Mouse (Mus musculus): Measurements from ENCODE around the gene Sdc3. TPM values are rescaled to one million over a fixed set of nuclear protein-coding genes. Genes with fewer than 3 reads are reported as not detected.

The Sdc3 gene
- total RNA-seq (2015; ENCODE audit: low replicate concordance) (6.1 and 24.7 TPM in 2 replicates), total RNA-seq (2017; ENCODE audit: low replicate concordance) (4.7 and 13.3 TPM in 2 replicates)

- ATAC-seq (replicated peaks; ENCODE audit: low FRiP score, poor library complexity, severe bottlenecking), result no peak
Measured at GRCm38 (mm10) chr4:130792376-130793179, at the start of gene Sdc3. Gene Sdc3, plus strand, starts transcription at chr4:130792537.

- no peak for ATAC-seq (replicated peaks; ENCODE audit: low FRiP score, poor library complexity, severe bottlenecking)
Measured at GRCm38 (mm10) chr4:130744058-130744457, 48.3 kb upstream of the Sdc3 start.

- ATAC-seq (replicated peaks; ENCODE audit: low FRiP score, poor library complexity, severe bottlenecking), result no peak
Measured at GRCm38 (mm10) chr4:130745561-130746306, 46.6 kb upstream of the Sdc3 start.

- ATAC-seq (replicated peaks; ENCODE audit: low FRiP score, poor library complexity, severe bottlenecking), result no peak
Measured at GRCm38 (mm10) chr4:130749566-130749965, 42.8 kb upstream of the Sdc3 start.

DNA sequence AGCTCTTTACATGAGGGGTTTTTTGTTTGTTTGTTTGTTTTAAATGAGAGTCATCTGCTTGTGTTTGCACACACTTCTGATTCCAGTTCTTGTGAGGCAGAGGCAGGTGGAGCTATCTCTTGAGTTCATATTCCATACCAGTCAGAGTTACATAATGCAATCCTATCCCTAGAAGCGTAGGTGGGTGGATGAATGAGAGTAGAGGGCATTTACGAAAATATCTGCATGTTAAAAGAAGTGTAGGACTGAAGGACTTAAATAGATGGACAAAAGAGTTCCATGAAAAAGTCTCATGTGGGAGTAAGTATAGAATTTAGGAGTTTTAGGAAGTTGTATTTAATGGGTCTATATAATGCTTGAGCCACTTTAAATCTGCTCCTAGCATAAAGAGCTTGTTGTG lies 40.4 kb upstream of the Sdc3 start:
- no peak for ATAC-seq (replicated peaks; ENCODE audit: low FRiP score, poor library complexity, severe bottlenecking)

- no peak for ATAC-seq (replicated peaks; ENCODE audit: low FRiP score, poor library complexity, severe bottlenecking)
Measured at GRCm38 (mm10) chr4:130752591-130752990, 39.7 kb upstream of the Sdc3 start.

DNA sequence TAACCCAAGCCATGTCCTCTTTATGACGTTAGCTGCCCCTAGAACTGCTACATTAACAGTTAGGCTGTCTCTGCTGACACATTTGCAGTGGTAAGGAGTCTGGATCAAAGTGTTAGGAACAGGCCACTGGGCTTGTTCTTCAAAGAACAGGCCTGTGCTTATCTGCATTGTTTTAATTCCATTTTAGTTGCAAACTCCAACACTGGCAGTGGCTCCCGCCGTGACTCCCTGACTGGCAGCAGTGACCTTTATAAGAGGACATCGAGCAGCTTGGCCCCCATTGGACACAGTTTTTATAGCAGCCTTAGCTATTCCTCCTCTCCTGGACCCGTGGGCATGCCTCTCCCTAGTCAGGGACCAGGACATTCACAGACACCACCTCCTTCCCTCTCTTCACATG lies 38.6 kb upstream of the Sdc3 start:
- ATAC-seq (replicated peaks; ENCODE audit: low FRiP score, poor library complexity, severe bottlenecking), result no peak

- ATAC-seq (replicated peaks; ENCODE audit: low FRiP score, poor library complexity, severe bottlenecking), result no peak
Measured at GRCm38 (mm10) chr4:130754776-130755175, 37.6 kb upstream of the Sdc3 start.

DNA sequence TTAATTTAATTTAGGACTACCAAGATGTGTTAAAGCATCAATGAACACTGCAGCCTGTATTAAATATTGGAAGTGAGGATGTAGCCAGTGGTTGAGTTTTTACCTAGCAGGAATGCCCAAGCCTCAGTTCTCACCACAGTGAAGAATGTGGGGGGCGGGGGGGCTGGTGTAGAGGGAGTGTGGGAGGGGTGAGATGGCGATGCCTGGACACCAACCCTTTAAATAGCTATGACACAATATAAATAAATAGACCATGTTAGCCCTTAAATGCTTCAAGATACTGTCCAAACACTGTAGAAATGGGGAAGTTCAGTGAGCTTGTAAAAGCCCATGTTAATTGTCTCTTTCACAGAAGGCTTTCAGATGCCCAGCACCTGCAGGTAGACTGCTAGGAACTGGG lies 32.5 kb upstream of the Sdc3 start:
- ATAC-seq (replicated peaks; ENCODE audit: low FRiP score, poor library complexity, severe bottlenecking), result no peak

DNA sequence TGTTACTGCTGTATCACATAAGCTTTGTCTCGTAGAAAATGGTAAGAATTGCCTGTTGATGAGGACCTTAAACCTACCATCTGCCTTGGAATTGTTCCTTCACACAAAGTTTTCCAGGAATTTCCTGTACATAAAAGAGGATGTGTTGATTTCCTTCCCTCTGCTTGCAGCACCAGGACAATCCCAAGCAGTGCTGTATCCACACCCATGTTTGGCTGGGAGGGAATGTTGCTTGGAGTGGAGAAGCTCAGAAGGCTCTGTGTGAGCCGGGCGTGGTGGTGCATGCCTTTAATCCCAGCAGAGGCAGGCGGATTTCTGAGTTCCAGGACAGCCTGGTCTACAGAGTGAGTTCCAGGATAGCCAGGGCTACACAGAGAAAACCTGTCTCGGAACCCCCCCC lies 30.5 kb upstream of the Sdc3 start:
- no peak for ATAC-seq (replicated peaks; ENCODE audit: low FRiP score, poor library complexity, severe bottlenecking)

DNA sequence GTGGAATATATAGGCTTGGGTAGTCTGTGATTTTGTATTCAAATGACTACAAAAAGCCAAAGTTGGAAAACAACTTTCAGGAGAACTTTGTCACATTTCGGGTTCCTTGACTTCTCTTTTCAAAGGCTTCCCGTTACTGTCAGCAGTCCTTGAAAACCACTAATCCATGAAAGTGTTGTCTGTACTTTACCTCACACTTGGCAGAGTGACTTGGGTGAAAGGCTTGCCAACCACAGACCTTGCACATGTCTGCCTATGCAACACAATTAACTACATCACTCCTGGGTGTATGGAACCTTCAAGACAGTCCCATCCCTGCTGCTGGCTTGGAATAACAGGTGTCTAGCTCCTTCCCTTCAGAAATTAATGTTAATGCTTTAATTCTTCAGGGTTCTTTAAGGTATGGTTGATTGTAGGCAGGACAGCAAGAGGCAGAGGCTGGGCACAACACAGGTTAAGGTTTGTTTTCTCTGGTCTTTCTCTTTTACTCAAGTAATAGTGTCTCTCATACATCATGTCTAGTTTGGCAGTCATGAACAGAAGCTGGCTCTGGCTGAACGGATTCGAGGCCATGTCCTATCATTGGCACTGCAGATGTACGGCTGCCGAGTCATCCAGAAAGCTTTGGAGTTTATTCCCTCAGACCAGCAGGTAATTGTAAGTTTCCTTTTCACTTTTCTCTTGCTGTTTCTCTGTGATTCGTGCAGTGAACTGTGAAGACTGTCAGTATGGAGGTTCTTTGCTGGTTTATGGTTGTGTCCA lies 26.8 kb upstream of the Sdc3 start:
- no peak for ATAC-seq (replicated peaks; ENCODE audit: low FRiP score, poor library complexity, severe bottlenecking)

- ATAC-seq (replicated peaks; ENCODE audit: low FRiP score, poor library complexity, severe bottlenecking), result no peak
Measured at GRCm38 (mm10) chr4:130766387-130766786, 25.9 kb upstream of the Sdc3 start.

- no peak for ATAC-seq (replicated peaks; ENCODE audit: low FRiP score, poor library complexity, severe bottlenecking)
Measured at GRCm38 (mm10) chr4:130766926-130767325, 25.4 kb upstream of the Sdc3 start.

DNA sequence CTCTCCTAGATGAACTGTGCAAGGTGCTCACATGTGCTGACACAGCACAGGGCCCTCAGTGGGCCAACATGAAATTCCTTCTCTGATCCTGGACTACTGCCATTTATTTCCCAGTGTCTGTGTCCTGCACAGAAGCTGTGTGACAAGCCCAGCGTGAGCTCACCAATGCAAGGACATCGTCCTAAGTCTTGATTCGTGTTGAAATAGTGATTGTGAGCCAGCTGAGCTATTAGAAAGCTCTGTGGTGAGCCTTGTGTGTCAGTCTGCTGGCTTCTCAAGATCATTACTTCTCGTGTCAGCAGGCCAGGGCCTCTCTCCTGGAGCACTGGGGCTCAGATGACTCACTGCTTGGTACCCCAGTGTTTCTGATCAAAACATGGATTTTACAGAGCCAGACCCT lies 18.4 kb upstream of the Sdc3 start:
- no peak for ATAC-seq (replicated peaks; ENCODE audit: low FRiP score, poor library complexity, severe bottlenecking)

GRCm38 (mm10) chr4:130774822-130775221 lies 17.5 kb upstream of the Sdc3 start:
- ATAC-seq (replicated peaks; ENCODE audit: low FRiP score, poor library complexity, severe bottlenecking), result no peak

DNA sequence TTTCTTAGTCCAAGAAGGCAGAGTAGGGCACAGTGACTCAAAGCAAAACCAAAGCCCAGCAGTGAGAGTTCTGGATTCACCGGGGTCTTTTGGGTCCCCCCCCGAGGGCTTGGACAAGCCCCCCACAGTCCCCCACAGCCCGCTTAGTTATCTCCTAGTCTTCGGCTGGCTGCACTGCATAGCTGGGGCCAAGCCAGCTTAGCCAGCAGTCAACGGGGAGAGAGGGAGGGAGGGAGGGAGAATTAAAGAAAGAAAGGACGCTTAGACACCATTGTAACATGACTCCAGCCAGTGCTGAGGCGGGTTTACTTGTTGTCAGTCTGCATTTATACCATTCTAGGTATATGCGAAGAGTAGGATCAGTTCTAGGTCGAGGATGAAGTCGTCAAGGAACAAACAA lies 14.7 kb upstream of the Sdc3 start:
- ATAC-seq (replicated peaks; ENCODE audit: low FRiP score, poor library complexity, severe bottlenecking), result no peak

DNA sequence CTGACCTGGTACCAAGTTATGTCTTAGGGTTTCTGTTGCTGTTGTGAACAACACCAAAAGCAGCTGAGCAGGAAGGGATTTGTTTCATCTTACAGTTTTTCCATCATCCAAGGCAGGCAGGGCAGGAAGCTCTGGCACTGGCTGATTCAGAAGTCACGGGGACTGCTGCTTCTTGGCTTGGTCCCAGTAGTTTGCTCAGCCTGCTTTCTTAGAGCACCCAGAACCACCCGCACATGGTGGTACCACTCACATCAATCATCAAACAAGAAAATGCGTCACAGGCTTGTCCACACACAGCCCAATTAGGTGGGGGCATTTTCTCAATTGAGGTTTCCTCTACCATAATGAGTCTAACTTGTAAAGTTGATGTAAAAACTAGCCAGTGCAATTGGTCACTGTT lies 13.3 kb upstream of the Sdc3 start:
- no peak for ATAC-seq (replicated peaks; ENCODE audit: low FRiP score, poor library complexity, severe bottlenecking)

GRCm38 (mm10) chr4:130782492-130782891 lies 9.8 kb upstream of the Sdc3 start:
- ATAC-seq (replicated peaks; ENCODE audit: low FRiP score, poor library complexity, severe bottlenecking), result no peak

DNA sequence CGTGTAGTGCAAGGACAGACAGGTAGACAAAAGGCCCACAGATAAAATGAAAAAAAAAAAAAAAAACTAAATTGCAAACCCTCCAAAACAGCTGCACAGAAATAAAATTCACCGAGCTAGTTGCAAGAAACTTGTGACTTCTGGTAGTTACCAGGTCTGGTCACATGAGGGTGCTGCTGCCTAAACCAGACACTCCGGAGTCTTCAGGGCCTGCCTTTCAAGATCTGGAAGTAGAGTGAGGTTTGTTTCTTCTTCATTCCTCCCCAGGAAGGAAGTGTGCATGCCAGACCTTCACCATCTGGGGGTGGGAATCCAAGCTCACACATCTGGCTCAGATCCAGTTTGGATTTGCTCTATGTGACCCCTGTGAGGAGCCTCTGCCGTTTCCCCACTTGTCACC lies 7.6 kb upstream of the Sdc3 start:
- no peak for ATAC-seq (replicated peaks; ENCODE audit: low FRiP score, poor library complexity, severe bottlenecking)

DNA sequence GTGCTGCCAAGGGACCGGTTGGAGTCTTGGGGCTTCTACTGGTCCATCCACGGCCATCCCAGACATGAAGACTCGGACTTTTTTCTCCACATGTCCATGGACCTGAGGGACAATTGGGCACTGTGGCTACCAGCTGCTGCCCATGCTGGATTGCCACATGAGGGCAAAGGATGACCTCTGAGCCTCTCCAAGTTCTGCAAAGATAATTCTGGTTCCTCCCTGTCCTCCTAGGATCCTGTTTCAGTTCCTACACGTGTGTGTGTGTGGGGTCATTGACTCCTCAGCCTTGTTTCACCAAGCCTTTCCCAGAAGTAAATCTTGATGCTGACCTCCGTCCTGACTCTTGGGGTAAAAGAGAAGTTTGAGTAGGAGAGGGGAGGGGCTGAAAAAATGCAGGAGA lies 4.8 kb upstream of the Sdc3 start:
- no peak for ATAC-seq (replicated peaks; ENCODE audit: low FRiP score, poor library complexity, severe bottlenecking)

- ATAC-seq (replicated peaks; ENCODE audit: low FRiP score, poor library complexity, severe bottlenecking), result peak; percentile 72
Measured at GRCm38 (mm10) chr4:130790180-130790579, 2.2 kb upstream of the Sdc3 start.
